Mouse (Mus musculus) cerebellum, adult 2 months (tissue): Measurements from ENCODE around the gene Mapk8ip1. TPM values are rescaled to one million over a fixed set of nuclear protein-coding genes. Genes with fewer than 3 reads are reported as not detected.

Source experiments
- DNase-seq, 2 experiments: peaks; one replicate each; pipeline ENCODE4 v3.0.0; 2021
- H3K27ac ChIP-seq: fragments of 200-500 bp; 2 replicates; pipeline ENCODE4 v1.5.1; 2012; ENCODE audit warnings: low read length, control low read depth, inconsistent platforms; ENCODE audit not compliant: insufficient read depth
- H3K27me3 ChIP-seq: fragments of 200-500 bp; 2 replicates; pipeline ENCODE4 v1.6.1; 2012; ENCODE audit warnings: inconsistent platforms, mild to moderate bottlenecking, low read length, moderate library complexity; ENCODE audit not compliant: control insufficient read depth, insufficient read depth
- H3K4me1 ChIP-seq: fragments of 200-500 bp; 2 replicates; pipeline ENCODE4 v1.6.1; 2011; ENCODE audit warnings: low read length; ENCODE audit not compliant: control insufficient read depth, insufficient read depth
- H3K4me3 ChIP-seq: fragments of 200-500 bp; replicated peaks from 2 replicates; pipeline ENCODE3; 2011; ENCODE audit warnings: mild to moderate bottlenecking, low read depth, low read length, control low read depth; ENCODE audit not compliant: insufficient read depth
- CTCF ChIP-seq: fragments of 200-500 bp; IDR thresholded peaks from 2 replicates; pipeline ENCODE4 v1.5.1; 2011; ENCODE audit warnings: low read depth, mild to moderate bottlenecking, control low read depth, low read length, moderate library complexity, borderline replicate concordance; ENCODE audit not compliant: insufficient read depth
- POLR2A ChIP-seq: fragments of 200-500 bp; IDR thresholded peaks from 2 replicates; pipeline ENCODE4 v1.6.1; 2011; ENCODE audit warnings: low read length, control low read depth, borderline replicate concordance; ENCODE audit not compliant: insufficient read depth
- WGBS: fragments of 180-500 bp; shearing (Covaris S2); methylation state at CpG from one replicate; pipeline ENCODE4 v1.1.7; 2018; 5-methylcytosine and 5-hydroxymethylcytosine counted together
- polyA plus RNA-seq: library from polyadenylated mRNA; depleted of rRNA; stranded (reverse); fragments of >200 nt; gene quantifications from 2 replicates; pipeline ENCODE4 v1.2.3, GENCODE M21; 2012

Mapk8ip1 gene
- polyA plus RNA-seq, 1 experiment: 349 TPM

GRCm38 (mm10) chr2:92380495-92381050 is 20.5 kb downstream of the Mapk8ip1 start:
- no peak for DNase-seq
- TF ChIP-seq POLR2A (no peak), CTCF (no peak)
- 31% methylated on average over 6 of the region's 6 CpGs for WGBS
- no peak overlapping the region for H3K4me3 ChIP-seq
- H3K4me1 ChIP-seq: peaks cover 58% of the 10 kb centered on the region
- no peaks in the 10 kb centered on the region for H3K27me3 ChIP-seq
- peak overlapping the region; percentile 66; the same call in 1 of the 2 replicates for H3K27ac ChIP-seq

GRCm38 (mm10) chr2:92379783-92380494 is 21.1 kb downstream of the Mapk8ip1 start:
- peak overlapping the region; percentile 66; the same call in 1 of the 2 replicates for H3K27ac ChIP-seq
- H3K4me1 ChIP-seq: peaks cover 51% of the 10 kb centered on the region
- H3K27me3 ChIP-seq: no peaks in the 10 kb centered on the region
- H3K4me3 ChIP-seq: no peak overlapping the region
- WGBS: 58% methylated on average over 17 of the region's 17 CpGs
- no peak for DNase-seq
- TF ChIP-seq CTCF: no peak
- TF ChIP-seq POLR2A: no peak

- Histone ChIP-seq H3K27ac (no peak overlapping the region), H3K4me1 (peaks cover 31% of the 10 kb centered on the region), H3K4me3 (no peak overlapping the region), H3K27me3 (no peaks in the 10 kb centered on the region)
- DNase-seq: no peak
- 78% methylated on average over 7 of the region's 7 CpGs for WGBS
- TF ChIP-seq POLR2A: no peak
- no peak for TF ChIP-seq CTCF
These were observed 23.7 kb downstream of the Mapk8ip1 start for GRCm38 (mm10) chr2:92377320-92377719.

- Histone ChIP-seq H3K4me1 (peaks cover 21% of the 10 kb centered on the region), H3K27ac (no peak overlapping the region), H3K27me3 (no peaks in the 10 kb centered on the region), H3K4me3 (peak overlapping the region; percentile 78)
- TF ChIP-seq CTCF (no peak), POLR2A (no peak)
- WGBS: 78% methylated on average over 6 of the region's 6 CpGs
- DNase-seq: peak in 1 of 2 experiments; percentile 10
These were observed 24.8 kb downstream of the Mapk8ip1 start for GRCm38 (mm10) chr2:92376300-92376699.

GRCm38 (mm10) chr2:92375788-92376187 is 25.3 kb downstream of the Mapk8ip1 start:
- no peaks in the 10 kb centered on the region for H3K27me3 ChIP-seq
- 3% methylated on average over 10 of the region's 10 CpGs for WGBS
- peak overlapping the region; percentile 31; the same call in 1 of the 2 replicates for H3K27ac ChIP-seq
- H3K4me3 ChIP-seq: peak overlapping the region; percentile 78
- no peak for DNase-seq
- TF ChIP-seq POLR2A (no peak), CTCF (no peak)
- peaks cover 20% of the 10 kb centered on the region for H3K4me1 ChIP-seq

- Histone ChIP-seq H3K4me1 (peaks cover 18% of the 10 kb centered on the region), H3K27me3 (no peaks in the 10 kb centered on the region), H3K27ac (peak overlapping the region; percentile 41), H3K4me3 (peak overlapping the region; percentile 78)
- peak; percentile 93 to 96 for DNase-seq
- no peak for TF ChIP-seq CTCF
- peak; percentile 86 for TF ChIP-seq POLR2A
- under 1% methylated on average over 29 of the region's 29 CpGs for WGBS
These were observed 25.9 kb downstream of the Mapk8ip1 start for GRCm38 (mm10) chr2:92375099-92375623.

DNA sequence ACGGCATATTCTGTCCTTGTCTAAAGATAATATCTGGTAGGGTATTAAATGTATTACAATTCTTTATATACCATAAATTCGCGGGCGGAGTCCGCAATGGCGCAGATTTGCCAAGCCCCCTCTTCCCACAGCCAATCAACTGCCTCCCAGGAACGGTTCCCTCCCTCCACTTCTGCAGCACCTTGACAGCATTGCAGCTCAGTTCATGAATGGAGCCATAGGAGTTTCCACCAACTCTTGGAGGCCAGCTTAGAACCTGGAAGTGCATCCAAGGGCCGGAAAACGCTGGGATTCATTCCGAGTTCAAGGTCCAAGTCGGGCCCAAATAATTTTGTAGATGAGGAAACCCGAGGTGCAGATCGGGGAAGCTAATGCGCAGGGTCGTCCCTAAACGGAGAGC is 26.5 kb downstream of the Mapk8ip1 start, which contains the start of the genes Pex16 and Large2:
Gene Pex16 (plus strand): TSS at position 163 of the 400 bp plus-strand sequence.
Gene Large2 (minus strand): TSS at position 356 of the 400 bp plus-strand sequence.
- H3K4me1 ChIP-seq: peaks cover 17% of the 10 kb centered on the region
- peak within 1 kb of the TSS; percentile 78 for H3K4me3 ChIP-seq
- TF ChIP-seq POLR2A: no peak
- no peak for TF ChIP-seq CTCF
- peak within 1 kb of the TSS; percentile 41 for H3K27ac ChIP-seq
- WGBS: 4% methylated on average over 16 of the region's 16 CpGs
- H3K27me3 ChIP-seq: no peaks in the 10 kb centered on the region
- peak; percentile 61 to 69 for DNase-seq
